9 mouse cellular contexts compared by ENCODE assay signal in genomic region chr10:8866062-8866642, GRCm38 (mm10). TPM values are rescaled to one million over a fixed set of nuclear protein-coding genes. Genes with fewer than 3 reads are reported as not detected.
DNase-seq lines count a peak whose midpoint lies in the region; ATAC-seq lines count a peak whose summit lies in the region.
"Had no signal": no experiment of that assay in that cellular context is flagged by ENCODE, and none has a peak within 500 bp of the region (broad histone marks: within the 10 kb centered on the region; RNA-seq: fewer than 3 reads in every experiment).

No protein-coding gene starts in this region.

- H3K27me3 ChIP-seq in forebrain, embryonic 10.5 days (ENCODE audit: poor library complexity, severe bottlenecking): no peaks in the 10 kb centered on the region
- H3K27me3 ChIP-seq in forebrain, embryonic 13.5 days: no peaks in the 10 kb centered on the region
- no peaks in the 10 kb centered on the region for H3K27me3 ChIP-seq in heart, embryonic 12.5 days (replicated peaks)

- peak overlapping the region; percentile 21 for H3K27ac ChIP-seq in forebrain, embryonic 10.5 days
- H3K27ac ChIP-seq in forebrain, embryonic 13.5 days: no peak overlapping the region
- H3K27ac ChIP-seq in heart, embryonic 12.5 days (ENCODE audit: poor library complexity, severe bottlenecking): peak overlapping the region; percentile 0; the same call in 1 of the 2 replicates

- 85% methylated on average over 4 of the region's 4 CpGs for WGBS in forebrain, embryonic 10.5 days
- 90% methylated on average over 4 of the region's 4 CpGs for WGBS in forebrain, embryonic 13.5 days
- WGBS in heart, embryonic 12.5 days: 59% methylated on average over 4 of the region's 4 CpGs

- intact Hi-C loops in left cerebral cortex, postnatal 25 days (cut with DNase I): no loop called here

- no peaks in the 10 kb centered on the region for H3K9me3 ChIP-seq in forebrain, embryonic 10.5 days
- no peaks in the 10 kb centered on the region for H3K9me3 ChIP-seq in forebrain, embryonic 13.5 days (replicated peaks)
- H3K9me3 ChIP-seq in heart, embryonic 12.5 days (replicated peaks): no peaks in the 10 kb centered on the region

- H3K9ac ChIP-seq in forebrain, embryonic 13.5 days: no peak overlapping the region
- H3K9ac ChIP-seq in heart, embryonic 12.5 days: no peak overlapping the region

- no peak overlapping the region for H3K4me2 ChIP-seq in forebrain, embryonic 13.5 days
- H3K4me2 ChIP-seq in heart, embryonic 12.5 days: no peak overlapping the region

- H3K4me1 ChIP-seq in forebrain, embryonic 10.5 days: peaks cover 6% of the 10 kb centered on the region; the same call in 1 of the 2 replicates
- H3K4me1 ChIP-seq in forebrain, embryonic 13.5 days: no peaks in the 10 kb centered on the region
- peaks cover 12% of the 10 kb centered on the region for H3K4me1 ChIP-seq in heart, embryonic 12.5 days (replicated peaks)

- no peak for DNase-seq in forebrain, embryonic 10.5 days (ENCODE audit: extremely low spot score, low spot score)
- peak; percentile 84 for DNase-seq in kidney, postnatal 14 days
- DNase-seq in lung, postnatal 36 days: peak; percentile 89
- DNase-seq in right cerebral cortex, postnatal 4 days: no peak
- DNase-seq in left cerebral cortex, postnatal 25 days (ENCODE audit: low spot score in 2 of 2): no peak
- no peak for DNase-seq in embryo, embryonic 9.5 days (ENCODE audit: extremely low spot score)
- DNase-seq: layer of hippocampus, postnatal 36 days had no signal

- H3K4me3 ChIP-seq in forebrain, embryonic 10.5 days: no peak overlapping the region
- H3K4me3 ChIP-seq in forebrain, embryonic 13.5 days: no peak overlapping the region
- no peak overlapping the region for H3K4me3 ChIP-seq in heart, embryonic 12.5 days

- no peaks in the 10 kb centered on the region; the same call in 1 of the 2 replicates for H3K36me3 ChIP-seq in forebrain, embryonic 10.5 days (replicated peaks)
- no peaks in the 10 kb centered on the region for H3K36me3 ChIP-seq in forebrain, embryonic 13.5 days (ENCODE audit: poor library complexity, severe bottlenecking)
- H3K36me3 ChIP-seq in heart, embryonic 12.5 days: no peaks in the 10 kb centered on the region

- no peak for ATAC-seq in forebrain, embryonic 13.5 days
- ATAC-seq in heart, embryonic 12.5 days (ENCODE audit: insufficient number of reproducible peaks, low FRiP score): peak; percentile 81

RNA-seq across cellular contexts. Expression of gene Sash1, which starts 19.7 kb away (rescaled TPM):
- polyA plus RNA-seq in forebrain, embryonic 10.5 days (2016; fragmentation: Nextera tagmentation; extraction: Ambion mirVana): 2.6 and 2.8 TPM in 2 replicates
- polyA plus RNA-seq in forebrain, embryonic 13.5 days (2015; fragmentation: Nextera tagmentation; extraction: Ambion mirVana): 2.5 and 3.3 TPM in 2 replicates
- 2.2 and 2.9 TPM in 2 replicates for polyA plus RNA-seq in heart, embryonic 12.5 days (2016; fragmentation: Nextera tagmentation; extraction: Ambion mirVana)
- 10 to 100 TPM; 50.2 to 50.5 TPM for total RNA-seq in left cerebral cortex, postnatal 25 days (2021)

Comparison
In these comparisons a context has a peak if more than half of its experiments do, and no peak if none do; other contexts are left out.
1. DNase-seq: peak in kidney, postnatal 14 days (single experiment) and lung, postnatal 36 days (single experiment); none in forebrain, embryonic 10.5 days (single experiment), right cerebral cortex, postnatal 4 days (single experiment), left cerebral cortex, postnatal 25 days (0 of 2) and embryo, embryonic 9.5 days (single experiment).